Mouse (Mus musculus) left cerebral cortex, adult 8-10 months (tissue): ENCODE measurements around the gene Mcm10. TPM values are rescaled to one million over a fixed set of nuclear protein-coding genes. Genes with fewer than 3 reads are reported as not detected.
"Not testable (repeated sequence)": the region's sequence is repeated elsewhere in the genome, so short reads cannot be mapped to it uniquely, and the experiment has no call there.

Experiments used
- DNase-seq, 2 experiments: peaks; one replicate each; pipeline ENCODE4 v3.0.0; 2022; ENCODE audit warnings: low spot score in 2 of 2
- total RNA-seq, 4 experiments: library from RNA; stranded (reverse); gene quantifications; 2 replicates each; pipeline ENCODE4 v1.2.4; 2022

The Mcm10 gene
- total RNA-seq, 4 experiments from 2014 or later = 0.66 to 1.9 (median 1.1) TPM

- no peak for DNase-seq
These were observed 25.0 kb downstream of the Mcm10 start for GRCm38 (mm10) chr2:4987388-4988180.

- DNase-seq = no peak
These were observed 25.8 kb downstream of the Mcm10 start for GRCm38 (mm10) chr2:4986798-4987197.

- no peak for DNase-seq
These were observed 27.6 kb downstream of the Mcm10 start for GRCm38 (mm10) chr2:4985000-4985399.

GRCm38 (mm10) chr2:4983987-4984386 is 28.6 kb downstream of the Mcm10 start:
- no peak for DNase-seq

GRCm38 (mm10) chr2:4978091-4978490 is 34.5 kb downstream of the Mcm10 start:
- no peak for DNase-seq

GRCm38 (mm10) chr2:4975807-4976206 is 36.8 kb downstream of the Mcm10 start, which contains the start of gene Ucma:
Gene Ucma (plus strand): TSS chr2:4976122.
- peak in 1 of 2 experiments; percentile 45 for DNase-seq

- no peak for DNase-seq
These were observed 43.5 kb downstream of the Mcm10 start for GRCm38 (mm10) chr2:4969083-4969482.

GRCm38 (mm10) chr2:4967806-4968205 is 44.8 kb downstream of the Mcm10 start:
- DNase-seq = no peak

GRCm38 (mm10) chr2:4958039-4958438 is 54.6 kb downstream of the Mcm10 start:
- DNase-seq = no peak

GRCm38 (mm10) chr2:4954216-4954760 is 58.3 kb downstream of the Mcm10 start:
- DNase-seq = no peak

GRCm38 (mm10) chr2:4950986-4951385 is 61.6 kb downstream of the Mcm10 start:
- DNase-seq = no peak

- not testable (repeated sequence) for DNase-seq
These were observed 62.9 kb downstream of the Mcm10 start for GRCm38 (mm10) chr2:4949691-4950090.

- no peak for DNase-seq
These were observed 71.7 kb downstream of the Mcm10 start for GRCm38 (mm10) chr2:4940861-4941260.

Other genes with a start within 250 kb of the Mcm10 start
- gene Sephs1, start 131.2 kb downstream of the Mcm10 start, total RNA-seq = 10 to 100 TPM; 19.3 to 26.1 (median 24.4) TPM
- 100 to 1,000 TPM in 3 of 4 experiments, 10 to 100 TPM in 1; 98.6 to 130 (median 108) TPM for gene Phyh, start 93.8 kb downstream of the Mcm10 start, total RNA-seq
- 1 to 10 TPM in 3 of 4 experiments, under 1 TPM in 1; 0.91 to 2.8 (median 1.6) TPM for gene Ucma, start 36.7 kb downstream of the Mcm10 start, total RNA-seq
- gene Optn, start 51.3 kb upstream of the Mcm10 start, total RNA-seq = 10 to 100 TPM; 19.8 to 23.1 (median 21.7) TPM
- gene Ccdc3, start 125.0 kb upstream of the Mcm10 start, total RNA-seq = 10 to 100 TPM; 12.0 to 14.0 (median 13.2) TPM